ENCODE assay signal across 7 mouse cellular contexts in genomic region chr1:33670164-33670616, GRCm38 (mm10). TPM values are rescaled to one million over a fixed set of nuclear protein-coding genes. Genes with fewer than 3 reads are reported as not detected.
DNase-seq lines count a peak whose midpoint lies in the region; ATAC-seq and TF ChIP-seq lines count a peak whose summit lies in the region.

No protein-coding gene starts in this region.

- no peaks in the 10 kb centered on the region for H3K4me1 ChIP-seq in intestine, postnatal 0 days (replicated peaks; ENCODE audit: control insufficient read depth, insufficient read depth, low read length)
- peaks cover 14% of the 10 kb centered on the region for H3K4me1 ChIP-seq in limb, embryonic 10.5 days
- H3K4me1 ChIP-seq in midbrain, embryonic 11.5 days (ENCODE audit: control insufficient read depth, insufficient read depth, low read length): peaks cover 3% of the 10 kb centered on the region; the same call in 1 of the 2 replicates

- H3K4me3 ChIP-seq in intestine, postnatal 0 days (ENCODE audit: low read depth, low read length): peak overlapping the region; percentile 48
- H3K4me3 ChIP-seq in limb, embryonic 10.5 days: peak overlapping the region; percentile 84
- peak overlapping the region; percentile 44 for H3K4me3 ChIP-seq in midbrain, embryonic 11.5 days (ENCODE audit: low read depth, low read length)

- H3K9ac ChIP-seq in intestine, postnatal 0 days (ENCODE audit: low read depth, low read length): peak overlapping the region; percentile 45
- H3K9ac ChIP-seq in midbrain, embryonic 11.5 days (ENCODE audit: low read length): peak overlapping the region; percentile 52

- H3K4me2 ChIP-seq in intestine, postnatal 0 days (replicated peaks; ENCODE audit: low read depth): peak overlapping the region; percentile 83
- H3K4me2 ChIP-seq in midbrain, embryonic 11.5 days: peak overlapping the region; percentile 58

- peak; percentile 74 for ATAC-seq in granulocyte monocyte progenitor cell, adult 5-6 weeks (replicated peaks; ENCODE audit: poor library complexity, severe bottlenecking)
- ATAC-seq in intestine, postnatal 0 days: peak; percentile 58
- peak; percentile 71 for ATAC-seq in midbrain, embryonic 11.5 days (ENCODE audit: low FRiP score)

- WGBS in intestine, postnatal 0 days: under 1% methylated on average over 37 of the region's 37 CpGs
- WGBS in limb, embryonic 10.5 days: under 1% methylated on average over 37 of the region's 37 CpGs
- under 1% methylated on average over 37 of the region's 37 CpGs for WGBS in midbrain, embryonic 11.5 days

- no peak overlapping the region for H3K27ac ChIP-seq in intestine, postnatal 0 days (ENCODE audit: low read depth, low read length)
- H3K27ac ChIP-seq in limb, embryonic 10.5 days: peak overlapping the region; percentile 85
- peak overlapping the region; percentile 45 for H3K27ac ChIP-seq in midbrain, embryonic 11.5 days (ENCODE audit: low read depth, low read length)

- DNase-seq in adrenal gland, adult 8-10 months: peak; percentile 44
- DNase-seq in embryo, embryonic 10.5 days (ENCODE audit: low spot score): peak; percentile 85
- peak; percentile 76 for DNase-seq in limb, embryonic 10.5 days (ENCODE audit: low spot score)
- peak; percentile 96 for DNase-seq in midbrain, embryonic 11.5 days (ENCODE audit: low spot score, missing footprints)
- DNase-seq in right cerebral cortex, postnatal 4 days: peak; percentile 69

- TF ChIP-seq CTCF in intestine, postnatal 0 days (IDR thresholded peaks at IDR 0.05; ENCODE audit: low read depth): peak; percentile 59

- no peaks in the 10 kb centered on the region for H3K9me3 ChIP-seq in intestine, postnatal 0 days (ENCODE audit: control insufficient read depth)
- H3K9me3 ChIP-seq in limb, embryonic 10.5 days (replicated peaks): no peaks in the 10 kb centered on the region
- H3K9me3 ChIP-seq in midbrain, embryonic 11.5 days (ENCODE audit: control insufficient read depth, low read length): no peaks in the 10 kb centered on the region

- H3K36me3 ChIP-seq in intestine, postnatal 0 days (ENCODE audit: control insufficient read depth, insufficient read depth): peaks cover 6% of the 10 kb centered on the region
- H3K36me3 ChIP-seq in limb, embryonic 10.5 days: peaks cover 30% of the 10 kb centered on the region
- H3K36me3 ChIP-seq in midbrain, embryonic 11.5 days (ENCODE audit: control insufficient read depth, insufficient read depth, low read length): no peaks in the 10 kb centered on the region

- no peaks in the 10 kb centered on the region for H3K27me3 ChIP-seq in intestine, postnatal 0 days (replicated peaks; ENCODE audit: control insufficient read depth, insufficient read depth, low read length)
- no peaks in the 10 kb centered on the region for H3K27me3 ChIP-seq in limb, embryonic 10.5 days (ENCODE audit: low read depth, poor library complexity, severe bottlenecking)
- no peaks in the 10 kb centered on the region for H3K27me3 ChIP-seq in midbrain, embryonic 11.5 days (ENCODE audit: control insufficient read depth, insufficient read depth, low read length)

RNA-seq across cellular contexts. Expression of gene Prim2, which starts 0.6 kb away (rescaled TPM):
- total RNA-seq in adrenal gland, adult 8-10 months (2022): 1 to 10 TPM; 4.4 to 8.9 (median 6.1) TPM
- 77.0 and 93.7 TPM in 2 replicates for total RNA-seq in granulocyte monocyte progenitor cell, adult 5-6 weeks (2014; fragmentation: Nextera tagmentation)
- 86.3 and 90.7 TPM in 2 replicates for total RNA-seq in granulocyte monocyte progenitor cell, adult 5-6 weeks (2017)
- 8.4 and 8.8 TPM in 2 replicates for polyA plus RNA-seq in intestine, postnatal 0 days (2015; fragmentation: Nextera tagmentation; extraction: Ambion mirVana)
- 54.5 and 55.2 TPM in 2 replicates for polyA plus RNA-seq in limb, embryonic 10.5 days (2016; fragmentation: Nextera tagmentation; extraction: Ambion mirVana)
- polyA plus RNA-seq in midbrain, embryonic 11.5 days (2014; fragmentation: Nextera tagmentation; extraction: Ambion mirVana): 55.0 and 57.7 TPM in 2 replicates

RNA-seq across cellular contexts. Expression of gene Rab23, which starts 49.5 kb away (rescaled TPM):
- 10 to 100 TPM; 14.0 to 16.8 (median 15.0) TPM for total RNA-seq in adrenal gland, adult 8-10 months (2022)
- total RNA-seq in granulocyte monocyte progenitor cell, adult 5-6 weeks (2014; fragmentation: Nextera tagmentation): 3.6 and 8.4 TPM in 2 replicates
- 2.3 and 2.4 TPM in 2 replicates for total RNA-seq in granulocyte monocyte progenitor cell, adult 5-6 weeks (2017)
- 9.7 and 11.5 TPM in 2 replicates for polyA plus RNA-seq in intestine, postnatal 0 days (2015; fragmentation: Nextera tagmentation; extraction: Ambion mirVana)
- 31.8 and 39.1 TPM in 2 replicates for polyA plus RNA-seq in limb, embryonic 10.5 days (2016; fragmentation: Nextera tagmentation; extraction: Ambion mirVana)
- polyA plus RNA-seq in midbrain, embryonic 11.5 days (2014; fragmentation: Nextera tagmentation; extraction: Ambion mirVana): 28.2 and 28.6 TPM in 2 replicates

Comparison
In these comparisons a context has a peak if more than half of its experiments do, and no peak if none do; other contexts are left out.
1. DNase-seq: peak in every context shown above with its lines; median percentile 96 in midbrain, embryonic 11.5 days; 85 in embryo, embryonic 10.5 days; 76 in limb, embryonic 10.5 days; 69 in right cerebral cortex, postnatal 4 days; 44 in adrenal gland, adult 8-10 months.